Mouse (Mus musculus) limb, embryonic 14.5 days (tissue): Measurements from ENCODE around the gene Lrrn4cl. TPM values are rescaled to one million over a fixed set of nuclear protein-coding genes. Genes with fewer than 3 reads are reported as not detected.
"Not testable (repeated sequence)": the region's sequence is repeated elsewhere in the genome, so short reads cannot be mapped to it uniquely, and the experiment has no call there.

Experiments used
- ATAC-seq: fragments of 200-750 bp; cut with Nextera tagmentation; 2 replicates; pipeline ENCODE4 v1.8.0; 2017; ENCODE audit warnings: low read depth, moderate number of reproducible peaks, moderate TSS enrichment; ENCODE audit not compliant: low FRiP score
- DNase-seq: peaks from one replicate; pipeline ENCODE4 v3.0.0-alpha.2; 2015; ENCODE audit warnings: low spot score
- H3K27ac ChIP-seq: fragments of 300-500 bp; sonication (generic); replicated peaks from 2 replicates; pipeline ENCODE4 v1.5.1; 2014; ENCODE audit warnings: low read depth, mild to moderate bottlenecking, low read length, moderate library complexity, mixed read lengths
- H3K27me3 ChIP-seq: fragments of 300-500 bp; sonication (generic); 2 replicates; pipeline ENCODE4 v1.6.1; 2014; ENCODE audit warnings: low read length, mixed read lengths; ENCODE audit not compliant: control insufficient read depth, insufficient read depth
- H3K36me3 ChIP-seq: fragments of 300-500 bp; sonication (generic); 2 replicates; pipeline ENCODE4 v1.6.1; 2014; ENCODE audit warnings: mild to moderate bottlenecking, low read length, moderate library complexity, mixed read lengths; ENCODE audit not compliant: control insufficient read depth, insufficient read depth
- H3K4me1 ChIP-seq: fragments of 300-500 bp; sonication (generic); 2 replicates; pipeline ENCODE4 v1.6.1; 2014; ENCODE audit warnings: antibody characterized with exemption, low read length, mixed read lengths; ENCODE audit not compliant: control insufficient read depth, insufficient read depth
- H3K4me2 ChIP-seq: fragments of 300-500 bp; sonication (generic); replicated peaks from 2 replicates; pipeline ENCODE4 v1.6.1; 2014; ENCODE audit warnings: low read depth, mild to moderate bottlenecking, low read length, moderate library complexity; ENCODE audit not compliant: severe bottlenecking
- H3K4me3 ChIP-seq: fragments of 300-500 bp; sonication (generic); replicated peaks from 2 replicates; pipeline ENCODE4 v1.5.1; 2014; ENCODE audit warnings: low read length
- H3K9ac ChIP-seq: fragments of 300-500 bp; sonication (generic); 2 replicates; pipeline ENCODE4 v1.6.1; 2014; ENCODE audit warnings: mild to moderate bottlenecking, low read depth, low read length, moderate library complexity; ENCODE audit not compliant: severe bottlenecking
- H3K9me3 ChIP-seq: fragments of 300-500 bp; sonication (generic); 2 replicates; pipeline ENCODE4 v1.6.1; 2016; ENCODE audit warnings: low read length; ENCODE audit not compliant: control insufficient read depth
- POLR2A ChIP-seq: fragments of 200-500 bp; IDR thresholded peaks from 2 replicates; pipeline ENCODE4 v1.8.0; 2012; ENCODE audit warnings: inconsistent platforms, mild to moderate bottlenecking, moderate library complexity, borderline replicate concordance; ENCODE audit not compliant: insufficient read depth, insufficient read length; ENCODE audit errors: extremely low read depth
- WGBS: fragments of 180-500 bp; shearing (Covaris S2); extraction: QIAGEN DNeasy Blood & Tissue Kit; methylation state at CpG from one replicate; pipeline ENCODE4 v1.1.7; 2014; 5-methylcytosine and 5-hydroxymethylcytosine counted together
- polyA plus RNA-seq, 2 experiments: library from polyadenylated mRNA; depleted of rRNA in 1 of 2; stranded (reverse) in 1 of 2; unstranded in 1 of 2; fragments of >200 nt; fragmentation: Nextera tagmentation in 1 of 2; extraction: Ambion mirVana in 1 of 2; gene quantifications; 2 replicates each; pipeline versions ENCODE4 v1.2.1 to v1.2.3; 2012 to 2014

Gene Lrrn4cl
- polyA plus RNA-seq, 2 experiments: 1.6 to 2.1 TPM

DNA sequence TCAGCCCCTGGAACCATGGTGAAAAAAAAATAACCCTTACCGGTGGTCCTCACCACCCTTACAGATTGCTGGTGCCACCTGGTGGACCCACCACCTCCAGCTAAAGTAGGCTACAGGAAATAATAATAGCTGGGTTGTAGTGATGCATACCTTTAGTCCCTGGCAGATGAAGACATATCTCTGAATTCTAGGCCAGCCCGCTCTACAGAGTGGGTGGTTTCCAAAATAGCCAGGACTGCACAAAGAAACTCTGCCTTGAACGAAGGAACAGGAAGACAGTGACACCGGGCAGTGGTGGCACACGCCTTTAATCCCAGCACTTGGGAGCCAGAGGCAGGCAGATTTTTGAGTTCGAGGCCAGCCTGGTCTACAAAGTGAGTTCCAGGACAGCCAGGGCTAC is 13.7 kb downstream of the Lrrn4cl start:
- 83% methylated on average over 6 of the region's 6 CpGs for whole genome bisulfite sequencing
- Histone ChIP-seq H3K27ac (no peak overlapping the region), H3K4me1 (no peaks in the 10 kb centered on the region), H3K4me2 (no peak overlapping the region), H3K4me3 (no peak overlapping the region), H3K36me3 (no peaks in the 10 kb centered on the region), H3K9me3 (no peaks in the 10 kb centered on the region), H3K9ac (no peak overlapping the region), H3K27me3 (no peaks in the 10 kb centered on the region)
- no peak for DNase-seq
- no peak for TF ChIP-seq POLR2A
- ATAC-seq: no peak

DNA sequence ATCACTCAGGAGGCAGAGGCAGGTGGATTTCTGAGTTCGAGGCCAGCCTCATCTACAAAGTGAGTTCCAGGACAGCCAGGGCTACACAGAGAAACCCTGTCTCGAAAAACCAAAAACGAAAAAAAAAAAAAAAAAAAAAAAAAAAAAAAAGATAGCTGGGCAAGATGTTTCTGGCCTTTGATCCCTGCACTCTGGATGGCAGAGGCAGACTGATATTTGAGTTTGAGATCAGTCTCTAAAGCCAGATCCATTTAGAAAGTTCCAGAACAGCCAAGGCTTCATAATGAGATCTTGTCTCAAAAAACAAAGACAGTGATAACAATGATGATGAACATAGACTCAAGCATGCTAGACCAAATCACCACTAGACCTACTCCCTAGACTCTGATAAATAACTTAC is 19.8 kb downstream of the Lrrn4cl start:
- Histone ChIP-seq H3K4me3 (peak overlapping the region; percentile 91; the same call in 1 of the 2 replicates), H3K4me2 (peak overlapping the region; percentile 88; the same call in 1 of the 2 replicates), H3K36me3 (peaks cover 20% of the 10 kb centered on the region)
- WGBS: 86% methylated on average over 3 of the region's 3 CpGs
- not testable (repeated sequence) for H3K27me3 ChIP-seq, H3K4me1 ChIP-seq, H3K9me3 ChIP-seq, DNase-seq, H3K9ac ChIP-seq, H3K27ac ChIP-seq, ATAC-seq

DNA sequence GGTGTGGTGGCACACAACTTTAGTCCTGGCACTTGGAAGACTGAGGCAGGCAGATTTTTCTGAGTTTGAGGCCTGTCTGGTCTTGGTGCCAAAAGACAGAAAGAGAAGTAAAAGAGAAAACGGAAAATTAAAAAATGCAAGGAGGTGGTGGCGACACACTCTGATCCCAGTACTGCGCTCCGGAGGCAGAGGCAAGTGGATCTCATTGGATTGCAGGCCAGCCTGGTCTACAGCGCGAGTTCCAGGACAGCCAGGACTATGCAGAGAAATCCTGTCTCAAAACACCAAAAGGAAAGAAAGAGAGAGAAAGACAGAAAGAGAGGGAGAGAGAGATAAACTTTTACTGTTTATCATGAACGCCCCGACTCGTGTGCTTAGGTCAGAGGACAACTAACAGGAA is 20.3 kb downstream of the Lrrn4cl start:
- peak overlapping the region; percentile 88 for H3K4me2 ChIP-seq
- peak overlapping the region; percentile 40 for H3K27ac ChIP-seq
- no peak for DNase-seq
- H3K9me3 ChIP-seq: no peaks in the 10 kb centered on the region
- H3K4me1 ChIP-seq: peaks cover 4% of the 10 kb centered on the region; the same call in 1 of the 2 replicates
- TF ChIP-seq POLR2A: no peak
- H3K27me3 ChIP-seq: no peaks in the 10 kb centered on the region
- H3K36me3 ChIP-seq: peaks cover 25% of the 10 kb centered on the region
- WGBS: 64% methylated on average over 9 of the region's 9 CpGs
- peak; percentile 38; the same call in 1 of the 2 replicates for ATAC-seq
- H3K9ac ChIP-seq: peak overlapping the region; percentile 93
- peak overlapping the region; percentile 91 for H3K4me3 ChIP-seq

DNA sequence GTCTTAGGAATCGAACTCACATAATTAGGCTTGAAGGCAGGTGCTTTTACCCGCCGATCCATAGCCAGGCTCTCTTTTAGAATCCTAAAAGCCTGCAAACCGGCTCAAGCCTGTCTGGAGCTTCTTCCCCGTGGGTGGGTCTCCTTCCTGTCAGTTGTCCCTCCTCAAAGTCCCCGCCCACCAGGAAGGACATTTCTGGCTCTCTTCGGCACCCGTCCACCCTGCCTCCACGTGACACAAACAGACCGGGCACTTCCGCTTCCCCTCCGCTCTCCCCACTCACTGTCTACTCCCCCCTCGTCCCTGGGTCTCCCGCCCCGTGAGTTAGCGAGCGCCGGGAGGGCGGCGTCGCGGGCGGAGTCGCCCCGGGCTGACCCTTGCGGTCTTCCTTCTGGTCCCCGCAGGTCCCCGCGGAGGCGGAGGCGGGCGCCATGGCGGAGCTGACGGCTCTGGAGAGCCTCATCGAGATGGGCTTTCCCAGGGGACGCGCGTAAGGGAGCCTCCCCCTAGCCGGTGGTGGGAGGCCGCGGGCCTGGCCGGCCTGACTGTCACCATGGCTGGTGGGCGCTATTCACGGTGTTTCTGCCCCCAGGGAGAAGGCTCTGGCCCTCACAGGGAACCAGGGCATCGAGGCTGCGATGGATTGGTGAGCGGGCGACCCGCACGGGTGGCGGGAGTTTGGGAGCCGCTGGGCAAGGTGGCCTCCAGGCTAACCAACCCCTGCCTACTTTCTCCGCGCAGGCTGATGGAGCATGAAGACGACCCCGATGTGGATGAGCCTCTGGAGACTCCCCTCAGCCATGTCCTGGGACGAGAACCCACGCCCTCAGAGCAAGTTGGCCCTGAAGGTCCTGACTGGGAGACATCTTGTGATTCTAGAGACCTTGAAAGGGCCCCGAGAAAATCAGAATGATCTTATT is 21.0 kb downstream of the Lrrn4cl start, which contains the start of gene Ubxn1:
Gene Ubxn1, plus strand, starts transcription at position 230 of the 920 bp plus-strand sequence.
- 3% methylated on average over 52 of the region's 59 CpGs for WGBS
- Histone ChIP-seq H3K4me3 (peak within 1 kb of the TSS; percentile 91), H3K36me3 (peaks cover 32% of the 10 kb centered on the region), H3K9me3 (no peaks in the 10 kb centered on the region), H3K9ac (peak within 1 kb of the TSS; percentile 93), H3K27ac (peak within 1 kb of the TSS; percentile 63), H3K4me2 (peak within 1 kb of the TSS; percentile 88), H3K4me1 (peaks cover 4% of the 10 kb centered on the region; the same call in 1 of the 2 replicates), H3K27me3 (no peaks in the 10 kb centered on the region)
- ATAC-seq: peak; percentile 97
- DNase-seq: peak; percentile 96
- peak; percentile 60; the same call in 1 of the 2 replicates for TF ChIP-seq POLR2A

DNA sequence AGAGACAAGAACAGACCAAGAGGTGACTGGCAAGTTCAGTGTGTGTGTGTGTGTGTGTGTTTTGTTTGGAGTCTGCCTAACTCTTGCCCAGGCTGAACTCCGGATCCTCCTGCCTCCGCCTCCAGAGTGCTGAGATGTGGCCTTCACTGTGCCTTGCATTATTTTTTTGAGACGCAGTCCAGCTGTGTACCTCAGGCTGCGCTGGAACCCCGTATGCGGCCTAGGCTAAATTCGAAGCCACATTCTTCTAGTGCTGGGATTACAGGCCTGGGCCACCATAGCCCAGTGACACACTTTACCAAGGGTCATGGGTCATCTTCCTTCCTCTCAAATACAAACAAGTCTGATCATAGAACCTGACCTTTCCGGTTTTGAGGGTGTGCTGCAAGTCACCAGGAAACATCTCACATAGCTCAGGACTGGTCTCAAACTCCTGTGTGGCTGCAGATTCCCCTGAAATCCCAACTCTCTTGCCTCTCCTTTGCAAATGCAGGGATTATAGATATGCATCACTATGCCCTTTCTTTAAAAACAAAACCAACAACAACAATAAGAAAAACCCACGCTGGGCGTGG is 21.8 kb downstream of the Lrrn4cl start:
- Histone ChIP-seq H3K4me2 (peak overlapping the region; percentile 88), H3K4me3 (peak overlapping the region; percentile 91), H3K4me1 (peaks cover 4% of the 10 kb centered on the region; the same call in 1 of the 2 replicates), H3K27me3 (no peaks in the 10 kb centered on the region), H3K27ac (no peak overlapping the region), H3K9me3 (no peaks in the 10 kb centered on the region), H3K9ac (peak overlapping the region; percentile 93), H3K36me3 (peaks cover 36% of the 10 kb centered on the region)
- WGBS: 79% methylated on average over 10 of the region's 10 CpGs
- DNase-seq: no peak
- no peak for ATAC-seq
- no peak for TF ChIP-seq POLR2A
